Mouse (Mus musculus): ENCODE results near the gene Icam5.
"Not testable (repeated sequence)": the region's sequence is repeated elsewhere in the genome, so short reads cannot be mapped to it uniquely, and the experiment has no call there.

Gene Icam5

DNA sequence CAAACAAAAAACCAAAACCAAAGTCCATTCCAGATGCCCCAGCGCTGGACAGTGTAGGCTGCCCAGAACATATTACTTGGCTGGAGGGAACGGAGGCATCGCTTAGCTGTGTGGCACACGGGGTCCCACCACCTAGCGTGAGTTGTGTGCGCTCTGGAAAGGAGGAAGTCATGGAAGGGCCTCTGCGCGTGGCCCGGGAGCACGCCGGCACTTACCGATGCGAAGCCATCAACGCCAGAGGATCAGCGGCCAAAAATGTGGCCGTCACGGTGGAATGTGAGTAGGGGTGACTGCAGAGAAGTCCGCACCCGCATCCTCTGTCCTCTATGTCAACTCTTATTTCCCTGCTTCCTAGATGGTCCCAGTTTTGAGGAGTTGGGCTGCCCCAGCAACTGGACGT, 4.3 kb downstream of the Icam5 start:
- peak in 1 of 2 experiments; percentile 10 for DNase-seq

DNA sequence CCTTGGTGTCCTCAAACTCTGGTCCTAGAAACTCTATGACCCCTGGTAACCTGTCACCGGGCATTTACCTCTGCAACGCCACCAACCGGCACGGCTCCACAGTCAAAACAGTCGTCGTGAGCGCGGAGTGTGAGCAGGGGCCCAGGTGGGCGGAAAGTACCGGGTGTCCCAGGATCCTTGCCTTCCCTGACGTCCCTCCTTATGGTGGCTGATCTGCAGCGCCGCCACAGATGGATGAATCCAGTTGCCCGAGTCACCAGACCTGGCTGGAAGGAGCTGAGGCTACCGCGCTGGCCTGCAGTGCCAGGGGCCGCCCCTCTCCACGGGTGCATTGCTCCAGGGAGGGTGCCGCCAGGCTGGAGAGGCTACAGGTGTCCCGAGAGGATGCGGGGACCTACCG, 4.8 kb downstream of the Icam5 start:
- DNase-seq: peak; percentile 7 to 20

DNA sequence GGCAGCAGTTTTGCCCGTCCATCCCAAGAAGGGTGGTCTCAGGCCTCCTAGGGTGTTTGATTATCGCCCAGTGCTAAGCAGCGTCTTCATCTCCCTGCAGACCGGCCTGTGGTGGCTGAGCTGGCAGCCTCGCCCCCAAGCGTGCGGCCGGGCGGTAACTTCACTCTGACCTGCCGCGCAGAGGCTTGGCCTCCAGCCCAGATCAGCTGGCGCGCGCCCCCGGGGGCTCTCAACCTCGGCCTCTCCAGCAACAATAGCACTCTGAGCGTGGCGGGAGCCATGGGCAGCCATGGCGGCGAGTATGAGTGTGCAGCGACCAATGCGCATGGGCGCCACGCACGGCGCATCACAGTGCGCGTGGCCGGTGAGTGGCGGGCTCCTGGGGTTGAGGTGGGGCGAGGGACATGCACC, 5.6 kb downstream of the Icam5 start:
- no peak for DNase-seq

DNA sequence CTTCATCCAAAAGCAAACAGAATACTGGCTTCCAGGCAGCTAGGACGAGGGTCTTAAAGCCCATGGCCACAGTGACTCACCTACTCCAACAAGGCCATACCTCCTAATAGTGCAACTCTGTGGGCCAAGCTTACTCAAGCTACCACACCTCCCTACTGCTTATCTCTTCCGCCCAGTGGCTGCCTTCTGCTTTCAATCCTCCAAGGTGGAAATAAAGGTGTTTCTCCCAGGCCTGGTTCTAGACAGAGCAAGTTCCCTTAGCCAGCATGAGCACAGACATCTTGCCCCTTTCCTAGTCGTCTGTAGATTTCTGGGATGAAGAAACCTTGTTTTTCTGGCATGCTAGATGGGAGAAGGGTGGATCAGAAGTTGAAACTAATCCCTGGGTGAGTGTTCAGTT, 7.9 kb downstream of the Icam5 start:
- DNase-seq: no peak

DNA sequence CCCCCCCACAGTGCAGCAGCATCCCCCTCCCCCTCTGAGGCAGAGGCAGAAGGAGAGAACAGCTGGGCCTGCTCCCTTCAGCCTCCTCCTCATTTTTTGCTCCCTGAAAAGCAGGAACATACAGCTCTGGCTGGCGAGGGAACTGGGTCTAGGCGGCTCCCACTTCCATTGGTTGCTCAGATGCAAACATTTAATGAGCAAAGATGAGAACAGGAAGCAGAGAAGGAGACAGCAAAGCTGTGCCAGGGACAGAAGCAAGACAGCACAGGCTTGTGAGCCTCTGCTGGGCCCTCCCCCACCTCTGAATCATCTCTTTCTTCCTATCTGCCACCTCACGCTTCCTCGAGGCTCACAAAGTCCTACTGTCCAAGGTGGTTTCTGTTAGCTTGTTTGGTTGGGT, 9.4 kb downstream of the Icam5 start:
- no peak for DNase-seq

DNA sequence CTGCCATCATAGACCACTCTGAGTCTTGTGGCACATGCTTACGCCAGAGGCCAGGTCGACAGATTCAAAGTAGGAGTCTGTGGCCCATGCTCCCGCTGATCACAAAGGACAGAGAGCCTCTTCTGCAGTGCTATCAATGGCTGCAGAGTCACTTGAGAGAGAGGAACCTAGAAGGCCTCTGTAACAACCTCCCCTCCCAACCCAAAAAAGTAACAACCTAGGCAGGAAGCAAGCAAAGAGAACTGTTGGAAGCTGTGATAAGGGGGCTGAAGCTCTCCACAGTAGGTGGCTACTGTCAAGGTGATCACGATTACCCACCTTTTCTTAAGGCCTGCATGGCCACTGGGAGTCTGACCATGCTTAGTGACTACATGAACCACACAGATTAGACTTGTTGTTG, 11.7 kb downstream of the Icam5 start:
- no peak for DNase-seq

DNA sequence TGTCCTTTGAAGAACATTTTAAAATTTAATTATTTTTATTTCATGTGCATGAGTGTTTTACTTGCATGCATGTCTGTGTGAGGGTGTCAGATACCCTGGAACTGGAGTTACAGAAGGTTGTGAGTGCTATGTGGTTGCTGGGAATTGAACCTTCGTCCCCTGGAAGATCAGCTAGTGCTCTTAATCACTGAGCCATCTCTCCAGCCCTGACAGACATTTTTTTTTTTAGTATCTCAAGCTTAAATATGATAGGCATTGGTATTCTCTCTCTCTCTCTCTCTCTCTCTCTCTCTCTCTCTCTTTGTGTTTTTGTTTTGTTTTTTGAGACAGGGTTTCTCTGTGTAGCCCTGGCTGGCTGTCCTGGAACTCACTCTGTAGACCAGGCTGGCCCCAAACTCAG, 12.9 kb downstream of the Icam5 start:
- DNase-seq: not testable (repeated sequence)

DNA sequence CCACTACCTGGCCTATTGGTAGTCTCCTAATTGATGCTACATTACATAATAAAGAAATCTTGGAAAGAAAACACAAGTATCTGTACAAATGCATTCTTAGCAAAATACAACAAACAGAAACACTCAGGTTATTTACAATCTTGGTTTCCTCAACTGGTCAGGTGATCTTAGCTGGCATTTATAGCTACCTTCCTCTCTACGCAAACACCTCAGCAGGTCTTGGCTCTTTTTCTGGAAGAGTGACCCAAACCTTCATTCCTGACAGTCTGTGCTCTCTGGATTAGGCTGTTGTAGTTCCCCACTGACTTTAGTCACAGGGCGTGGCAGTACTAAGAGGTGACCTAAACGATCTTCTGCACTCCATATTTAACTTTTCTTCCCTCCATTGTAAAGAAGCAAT, 13.4 kb downstream of the Icam5 start:
- no peak for DNase-seq

DNA sequence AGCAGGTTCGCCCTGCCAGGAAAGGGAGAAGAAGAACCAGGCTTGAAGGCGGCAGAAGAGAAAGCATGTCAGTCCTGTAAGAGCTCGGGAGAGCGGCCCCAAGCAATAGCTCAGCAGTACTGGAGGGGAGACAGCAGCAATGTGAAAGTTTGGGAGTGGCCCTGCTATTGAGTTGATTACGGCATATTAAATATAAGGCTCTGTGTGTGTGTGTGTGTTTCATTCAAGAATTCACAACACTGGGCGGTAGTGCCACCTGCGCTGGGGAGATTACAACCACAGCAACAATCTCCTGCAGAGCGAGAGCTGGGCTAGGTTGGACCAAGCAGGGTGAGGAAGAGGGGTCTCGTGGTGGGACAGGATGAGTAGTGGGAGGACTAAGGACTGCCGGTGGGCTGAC, 19.7 kb downstream of the Icam5 start:
- no peak for DNase-seq

DNA sequence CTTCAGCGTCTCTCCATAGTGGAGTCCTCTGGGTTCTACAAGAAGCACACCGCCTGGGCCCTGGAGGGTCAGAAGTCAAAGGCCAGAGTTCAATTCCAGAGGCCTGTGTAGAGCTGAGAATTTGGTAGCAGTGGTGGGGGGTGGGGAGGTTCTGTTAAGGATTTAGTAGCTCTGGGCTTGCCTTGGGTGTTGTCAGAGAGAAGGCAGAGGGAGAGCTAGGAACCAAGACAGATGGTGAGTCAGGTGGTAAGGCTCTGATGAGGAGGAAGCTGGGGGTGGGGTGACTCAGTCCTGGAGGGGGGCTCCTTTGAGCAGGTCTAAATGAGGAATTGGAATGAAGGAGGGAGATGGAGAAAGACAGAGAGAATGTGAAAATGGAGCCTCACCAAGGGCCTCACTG, 31.1 kb downstream of the Icam5 start:
- DNase-seq: no peak

DNA sequence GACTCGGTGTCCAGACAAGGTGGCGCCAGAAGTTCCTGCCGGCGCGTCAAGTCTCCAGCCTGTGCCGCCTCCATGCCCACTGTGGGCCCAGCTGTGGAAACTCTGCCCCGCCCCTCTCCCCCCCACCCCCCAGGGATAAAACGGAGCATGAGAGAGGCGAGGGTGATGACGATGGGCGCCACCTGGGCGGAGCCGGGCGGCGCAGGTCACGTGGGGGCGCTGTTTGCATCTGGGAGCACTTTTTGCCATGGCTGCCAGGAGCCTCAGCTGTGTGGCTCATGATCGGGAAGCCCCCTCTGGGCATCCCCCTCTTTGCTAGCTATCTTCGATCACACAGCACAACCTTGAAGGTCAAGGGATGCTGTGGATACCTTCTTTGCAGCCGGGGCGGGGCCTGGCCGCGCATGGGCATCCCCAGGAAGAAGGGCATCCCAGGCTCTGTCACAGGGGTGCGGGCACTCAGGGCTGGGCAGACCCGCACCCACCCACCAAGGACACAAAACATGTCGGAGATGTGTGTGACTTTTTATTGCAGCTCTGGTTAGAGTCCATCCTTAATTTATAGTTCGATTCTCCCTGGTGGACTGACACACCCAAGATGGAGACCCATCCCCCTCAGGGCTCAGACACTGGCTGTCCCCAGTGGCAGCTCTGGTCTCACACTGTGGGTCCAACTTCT, 35.3 kb downstream of the Icam5 start, which contains the start of gene Zglp1:
TSS of gene Zglp1 (minus strand) at position 88 of the 679 bp plus-strand sequence.
- no peak for DNase-seq

DNA sequence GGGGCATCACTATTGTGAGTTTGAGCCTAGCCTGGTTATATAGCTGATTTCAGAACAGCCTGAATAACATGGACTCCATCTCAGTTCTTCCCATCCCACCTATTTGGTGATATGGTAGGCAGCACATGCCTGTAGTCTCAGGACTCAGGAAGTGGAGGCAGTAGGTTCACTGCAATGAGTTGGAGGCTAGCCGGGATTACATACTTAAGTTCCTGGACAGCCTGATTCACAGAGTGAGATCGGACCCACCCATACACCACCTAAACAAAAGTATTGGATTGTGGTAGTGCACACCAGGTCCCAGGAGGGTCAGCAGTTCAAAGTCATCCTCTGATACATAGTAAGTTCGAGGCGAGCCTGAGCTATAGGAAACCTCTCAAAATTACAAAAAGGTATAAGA, 40.8 kb downstream of the Icam5 start:
- peak in 1 of 2 experiments; percentile 7 for DNase-seq

DNA sequence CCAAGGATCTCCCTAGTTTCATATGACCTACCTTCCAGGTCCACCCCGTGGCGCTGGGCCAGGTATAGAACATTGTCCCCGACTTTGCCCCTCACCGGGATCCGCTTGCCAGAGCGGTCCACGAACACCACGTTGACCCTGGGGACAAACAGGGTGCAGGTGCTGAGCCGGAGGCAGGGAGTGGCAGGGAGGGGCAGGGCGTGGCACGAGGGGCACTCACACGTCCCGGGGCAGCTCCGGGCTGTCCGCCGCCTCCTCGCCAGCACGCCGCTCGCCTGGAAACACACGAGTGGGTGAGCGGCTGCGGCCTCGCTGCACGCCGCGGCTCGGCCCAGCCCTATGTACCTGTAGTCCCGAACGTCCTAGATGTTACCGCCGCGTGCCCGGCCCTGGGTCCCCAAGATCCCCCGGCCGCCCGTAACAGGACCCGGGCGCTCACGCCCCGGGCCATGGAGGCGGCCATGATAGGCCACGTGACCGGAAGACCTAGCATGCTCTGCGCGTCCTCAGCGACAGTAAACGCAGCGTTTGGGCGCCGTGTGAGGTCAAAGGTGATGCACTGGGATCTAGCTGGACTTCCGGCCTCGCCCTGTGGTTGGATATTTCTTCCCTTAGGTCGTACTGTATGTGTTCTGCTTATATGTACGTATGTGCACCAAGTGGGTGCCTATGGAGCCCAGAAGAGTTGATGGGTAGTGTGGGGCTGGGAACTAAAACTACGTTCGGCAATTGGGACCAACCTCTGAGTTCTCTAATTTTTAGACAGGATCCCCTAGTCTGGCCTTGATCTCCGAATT, 41.4 kb downstream of the Icam5 start, which contains the start of the genes Gm49373 and Fdx1l:
TSS of gene Gm49373 (minus strand) at position 53 of the 797 bp plus-strand sequence.
TSS of gene Fdx1l (minus strand) at position 571 of the 797 bp plus-strand sequence.
- peak; percentile 84 to 85 for DNase-seq

DNA sequence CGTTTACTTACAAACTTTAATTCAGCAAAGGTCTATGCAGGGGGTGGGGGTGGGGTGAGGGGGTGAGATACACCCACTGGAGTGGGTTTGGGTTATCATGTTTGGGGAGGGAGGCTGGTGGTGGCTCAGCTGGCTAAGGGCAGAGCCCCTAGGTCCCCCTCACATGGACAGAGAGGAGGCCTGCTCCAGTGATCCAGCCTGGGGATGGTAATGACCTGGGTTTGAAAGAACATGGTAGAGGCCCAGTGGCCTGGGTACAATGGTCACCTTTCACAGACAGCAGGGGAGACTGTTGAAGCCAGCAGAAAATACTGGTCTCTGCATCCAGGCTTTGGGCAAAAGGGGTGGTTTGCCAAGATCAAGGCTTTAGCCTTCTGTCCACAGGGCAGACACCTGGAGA, 42.3 kb downstream of the Icam5 start:
- no peak for DNase-seq

DNA sequence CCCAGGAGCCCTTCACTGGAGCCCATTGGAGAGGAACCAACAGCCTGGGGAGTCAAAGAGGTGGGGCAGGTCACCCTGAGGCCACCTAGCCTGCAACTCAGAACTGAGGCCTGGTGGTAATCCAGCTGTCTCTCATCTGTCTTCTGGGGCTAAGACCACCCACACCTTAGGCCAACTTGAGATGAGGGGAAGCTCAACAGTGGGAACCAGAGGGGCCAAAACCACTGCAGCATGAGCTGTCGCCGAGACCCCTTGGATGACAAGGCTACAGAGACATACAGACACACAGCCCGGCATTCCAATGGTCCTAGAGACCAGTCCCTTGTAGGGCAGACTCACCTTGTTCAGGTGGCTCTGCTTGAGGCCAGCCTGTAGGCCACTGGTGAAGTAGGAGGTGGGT, 43.8 kb downstream of the Icam5 start:
- no peak for DNase-seq

DNA sequence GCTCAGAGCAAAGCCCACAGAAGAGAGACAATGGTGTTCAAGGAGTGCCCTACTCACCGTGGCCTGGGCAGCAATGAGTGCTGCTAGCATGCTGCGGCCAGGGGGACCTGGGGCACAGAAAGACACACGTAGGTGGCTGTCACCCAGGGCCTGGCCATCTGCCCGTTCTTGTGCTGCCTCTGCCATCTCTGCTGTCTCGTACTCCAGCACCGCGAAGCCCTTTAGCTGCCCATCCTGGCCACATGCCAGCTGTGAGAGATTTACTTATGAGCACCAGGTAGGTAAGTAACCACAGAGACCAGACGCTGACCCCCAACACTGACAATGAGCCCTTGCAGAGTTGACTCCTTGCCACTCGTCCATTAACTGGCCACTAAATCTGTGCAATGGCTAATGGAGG, 49.3 kb downstream of the Icam5 start:
- no peak for DNase-seq

DNA sequence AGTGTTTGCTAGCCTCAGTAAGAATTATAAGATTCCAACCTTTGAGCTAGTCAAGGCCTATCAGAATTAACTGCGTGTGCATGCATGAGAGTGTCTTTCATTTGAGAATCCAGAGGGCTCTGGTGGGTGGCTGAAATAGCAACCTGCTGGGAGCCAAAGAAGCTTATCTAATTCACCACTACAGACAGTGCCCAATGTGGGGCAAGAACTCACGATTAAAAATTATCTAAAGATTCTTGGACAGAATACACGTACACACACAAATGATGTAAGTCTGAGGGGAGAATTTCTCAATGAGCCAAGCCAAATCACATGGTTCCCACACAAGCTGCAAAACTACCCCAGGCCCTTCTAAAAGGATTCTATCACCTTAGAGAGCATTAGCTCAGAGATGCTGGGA, 51.5 kb downstream of the Icam5 start:
- DNase-seq: no peak

All from B cell, adult 2 months (primary cell).